Mouse (Mus musculus) ES-E14 (cell line): ENCODE results near the gene Rbm43. TPM values are rescaled to one million over a fixed set of nuclear protein-coding genes. Genes with fewer than 3 reads are reported as not detected.

Experiments used
- DNase-seq: peaks from one replicate; pipeline ENCODE4 v3.0.0-alpha.2; 2013; ENCODE audit warnings: low read depth, low spot score
- H3K27ac ChIP-seq: 2 replicates; pipeline ENCODE4 v1.5.1; 2012; ENCODE audit warnings: low read depth, mild to moderate bottlenecking, low read length, moderate library complexity, mixed read lengths; ENCODE audit not compliant: poor library complexity, insufficient read depth, severe bottlenecking
- H3K36me3 ChIP-seq: 2 replicates; pipeline ENCODE4 v1.6.1; 2012; ENCODE audit warnings: mild to moderate bottlenecking, low read length, moderate library complexity, mixed read lengths; ENCODE audit not compliant: control insufficient read depth, poor library complexity, insufficient read depth, severe bottlenecking
- H3K4me1 ChIP-seq, 2 experiments: fragments of 150-350 bp in 1 of 2; sonication (generic) in 1 of 2; 2 replicates each; pipeline ENCODE4 v1.6.1; 2012; ENCODE audit warnings: low read length in 2 of 2, mild to moderate bottlenecking in 1 of 2, mixed read lengths in 1 of 2; ENCODE audit not compliant: control insufficient read depth in 2 of 2, insufficient read depth in 2 of 2, poor library complexity in 1 of 2
- H3K4me3 ChIP-seq, 2 experiments: fragments of 150-350 bp in 1 of 2; sonication (generic) in 1 of 2; 2 replicates each; pipeline ENCODE4 v1.5.1; 2012; ENCODE audit warnings: low read length in 2 of 2, low read depth in 1 of 2, mild to moderate bottlenecking in 1 of 2, mixed read lengths in 1 of 2; ENCODE audit not compliant: insufficient read depth in 1 of 2, poor library complexity in 1 of 2, severe bottlenecking in 1 of 2
- H3K9ac ChIP-seq: 2 replicates; pipeline ENCODE4 v1.6.1; 2012; ENCODE audit warnings: low read depth, mild to moderate bottlenecking, low read length, mixed read lengths; ENCODE audit not compliant: poor library complexity, insufficient read depth, severe bottlenecking
- H3K9me3 ChIP-seq: fragments of 150-350 bp; sonication (generic); 2 replicates; pipeline ENCODE4 v1.6.1; 2012; ENCODE audit warnings: low read depth, mild to moderate bottlenecking, low read length; ENCODE audit not compliant: control insufficient read depth, insufficient read depth
- CHD2 ChIP-seq: IDR thresholded peaks from 2 replicates; pipeline ENCODE4 v1.6.1; 2014; ENCODE audit warnings: mild to moderate bottlenecking, low read depth, low read length, inconsistent platforms
- HCFC1 ChIP-seq: IDR thresholded peaks from 2 replicates; pipeline ENCODE4 v1.6.1; 2012; ENCODE audit warnings: low read length, inconsistent platforms, borderline replicate concordance; ENCODE audit not compliant: insufficient read depth
- MAFK ChIP-seq: IDR thresholded peaks from 2 replicates; pipeline ENCODE4 v1.6.1; 2014; ENCODE audit warnings: mild to moderate bottlenecking, low read depth, low read length, inconsistent platforms; ENCODE audit not compliant: insufficient read depth
- ZC3H11A ChIP-seq: IDR thresholded peaks from 2 replicates; pipeline ENCODE4 v1.6.1; 2012; ENCODE audit warnings: low read depth, mild to moderate bottlenecking, inconsistent platforms, low read length, borderline replicate concordance
- ZNF384 ChIP-seq: IDR thresholded peaks from 2 replicates; pipeline ENCODE4 v1.6.1; 2012; ENCODE audit warnings: low read depth, low read length, inconsistent platforms
- in situ Hi-C, 2 experiments: fragments of 600-800 bp; cut with MboI; formaldehyde crosslinking; loops; one replicate each; pipeline ENCODE4 v1.15.1; 2025; ENCODE audit warnings: low sequenced_read_pairs in 2 of 2, inconsistent platforms in 1 of 2; ENCODE audit not compliant: unreplicated experiment in 2 of 2
- total RNA-seq: library from RNA; depleted of rRNA; stranded (reverse); fragments of 300-350 nt; gene quantifications from 2 replicates; pipeline ENCODE4 v1.2.3, GENCODE M21; 2012

Gene Rbm43
- total RNA-seq, 1 experiment: 2.9 TPM

GRCm38 (mm10) chr2:51950876-51951275, 15.9 kb upstream of the Rbm43 start:
- no peak overlapping the region for H3K4me3 ChIP-seq
- H3K36me3 ChIP-seq: no peaks in the 10 kb centered on the region
- no peak for DNase-seq
- no peak overlapping the region for H3K27ac ChIP-seq
- H3K9ac ChIP-seq: no peak overlapping the region
- no peaks in the 10 kb centered on the region for H3K4me1 ChIP-seq
- TF ChIP-seq CHD2 (no peak), MAFK (no peak), HCFC1 (no peak), ZC3H11A (no peak), ZNF384 (no peak)
- in situ Hi-C loops: no loop called here
- H3K9me3 ChIP-seq: no peaks in the 10 kb centered on the region

GRCm38 (mm10) chr2:51948105-51948830, 13.3 kb upstream of the Rbm43 start:
- H3K36me3 ChIP-seq: no peaks in the 10 kb centered on the region
- in situ Hi-C loops: no loop called here
- no peak for DNase-seq
- no peak overlapping the region for H3K9ac ChIP-seq
- H3K4me3 ChIP-seq: no peak overlapping the region
- no peaks in the 10 kb centered on the region for H3K4me1 ChIP-seq
- no peaks in the 10 kb centered on the region for H3K9me3 ChIP-seq
- no peak overlapping the region for H3K27ac ChIP-seq
- TF ChIP-seq MAFK (no peak), HCFC1 (no peak), ZC3H11A (no peak), ZNF384 (no peak), CHD2 (no peak)

GRCm38 (mm10) chr2:51945812-51946211, 10.8 kb upstream of the Rbm43 start:
- H3K4me1 ChIP-seq: no peaks in the 10 kb centered on the region
- H3K9me3 ChIP-seq: no peaks in the 10 kb centered on the region
- no peaks in the 10 kb centered on the region for H3K36me3 ChIP-seq
- TF ChIP-seq CHD2: no peak
- TF ChIP-seq HCFC1: no peak
- TF ChIP-seq MAFK: no peak
- TF ChIP-seq ZC3H11A: no peak
- TF ChIP-seq ZNF384: no peak
- DNase-seq: no peak
- no peak overlapping the region for H3K27ac ChIP-seq
- in situ Hi-C loops: no loop called here
- H3K4me3 ChIP-seq: no peak overlapping the region
- no peak overlapping the region for H3K9ac ChIP-seq

GRCm38 (mm10) chr2:51941832-51942231, 6.9 kb upstream of the Rbm43 start:
- peaks cover 0 to 2% of the 10 kb centered on the region in 2 experiments; a peak in 1 of 4 replicates for H3K4me1 ChIP-seq
- no peaks in the 10 kb centered on the region for H3K36me3 ChIP-seq
- no peak for DNase-seq
- TF ChIP-seq HCFC1: no peak
- no peak for TF ChIP-seq MAFK
- no peak for TF ChIP-seq ZC3H11A
- no peak for TF ChIP-seq ZNF384
- no peak for TF ChIP-seq CHD2
- H3K9ac ChIP-seq: no peak overlapping the region
- no peak overlapping the region for H3K4me3 ChIP-seq
- no peaks in the 10 kb centered on the region for H3K9me3 ChIP-seq
- in situ Hi-C loops: no loop called here
- no peak overlapping the region for H3K27ac ChIP-seq
